Mouse (Mus musculus): ENCODE measurements around the gene Fam166b.

DNA sequence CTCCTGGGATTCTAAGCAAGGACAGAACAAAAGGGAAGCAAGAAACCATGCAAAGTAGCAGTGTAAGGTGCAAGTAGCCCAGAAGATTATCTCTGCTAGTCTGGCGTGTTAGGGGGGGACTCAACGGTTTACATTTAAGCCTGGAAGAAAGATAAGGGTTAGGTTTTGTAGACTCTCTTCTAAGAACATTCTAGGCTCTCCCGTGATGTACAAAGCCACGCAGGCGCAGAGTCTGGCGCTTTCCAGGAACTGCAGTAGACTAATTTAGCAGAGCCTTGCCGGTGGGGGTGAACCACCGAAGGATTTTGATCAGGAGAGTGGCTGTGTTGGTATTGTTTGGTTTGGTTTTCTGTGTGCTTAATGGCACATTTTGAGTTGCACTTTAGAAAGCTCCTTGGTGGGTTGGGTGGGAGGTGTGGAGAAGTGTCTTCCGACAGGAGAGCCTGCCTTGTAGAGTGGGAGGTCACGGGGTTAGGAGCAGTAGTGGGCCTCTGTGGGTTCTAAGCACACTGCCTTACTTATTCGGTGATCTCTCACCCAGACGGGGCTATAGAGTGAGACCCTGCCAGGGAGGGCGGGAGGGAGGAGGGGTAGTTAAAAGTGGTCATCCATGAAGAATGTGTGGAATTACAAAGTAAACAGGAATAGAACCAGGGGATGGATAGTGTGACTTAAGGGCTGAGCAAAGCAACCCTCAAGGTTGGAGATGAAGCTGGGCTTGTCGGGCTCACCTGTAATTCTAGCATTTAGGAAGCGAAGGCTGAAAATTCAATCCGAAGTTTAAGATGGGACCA lies 11.5 kb downstream of the Fam166b start:
- TF ChIP-seq CTCF (IDR thresholded peaks at IDR 0.05; ENCODE audit: control insufficient read depth, insufficient read depth, insufficient replicate concordance, low read depth, low read length) (no peak), POLR2A (IDR thresholded peaks at IDR 0.05; ENCODE audit: control insufficient read depth, low read depth, low read length) (no peak)
